9 mouse cellular contexts compared by ENCODE assay signal in the genomic region with DNA sequence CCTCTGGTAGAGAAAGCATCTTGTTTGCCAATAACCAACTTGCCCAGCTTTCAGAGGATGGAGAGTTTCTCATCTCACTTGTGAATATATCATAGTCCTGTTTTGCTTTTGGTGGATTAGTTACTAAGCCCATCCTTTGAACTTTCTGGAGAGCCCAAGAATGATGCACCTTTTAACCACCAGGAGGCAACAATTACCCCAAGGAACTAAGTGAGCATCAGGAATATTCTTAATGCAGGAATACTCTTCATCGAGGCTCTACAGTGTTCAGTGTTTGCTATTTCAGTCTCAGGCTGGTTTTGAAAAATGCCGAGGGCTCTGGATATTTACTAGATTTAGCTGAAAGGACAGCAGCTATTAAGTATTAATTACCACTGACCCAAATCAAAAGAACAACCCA. TPM values are rescaled to one million over a fixed set of nuclear protein-coding genes. Genes with fewer than 3 reads are reported as not detected.
DNase-seq lines count a peak whose midpoint lies in the region; ATAC-seq and TF ChIP-seq lines count a peak whose summit lies in the region.
"Had no signal": no experiment of that assay in that cellular context is flagged by ENCODE, and none has a peak within 500 bp of the region (broad histone marks: within the 10 kb centered on the region; RNA-seq: fewer than 3 reads in every experiment).

No protein-coding gene starts in this region.

- H3K36me3 ChIP-seq in midbrain, embryonic 15.5 days (replicated peaks): peaks cover 10% of the 10 kb centered on the region; the same call in 1 of the 2 replicates
- H3K36me3 ChIP-seq in midbrain, embryonic 11.5 days (ENCODE audit: control insufficient read depth, insufficient read depth, low read length): peaks cover 6% of the 10 kb centered on the region
- peaks cover 63% of the 10 kb centered on the region for H3K36me3 ChIP-seq in embryonic facial prominence, embryonic 14.5 days (ENCODE audit: control insufficient read depth, insufficient read depth, low read length)

- intact Hi-C loops in gastrocnemius, adult 2 months (cut with DNase I): loop anchor here (5.0 kb wide), 1 partner anchor 142 kb away; no protein-coding TSS in a partner anchor

- no peaks in the 10 kb centered on the region for H3K9me3 ChIP-seq in midbrain, embryonic 15.5 days
- no peaks in the 10 kb centered on the region for H3K9me3 ChIP-seq in midbrain, embryonic 11.5 days (ENCODE audit: control insufficient read depth, low read length)
- no peaks in the 10 kb centered on the region for H3K9me3 ChIP-seq in embryonic facial prominence, embryonic 14.5 days (ENCODE audit: control insufficient read depth, low read length)
- H3K9me3 ChIP-seq: limb, embryonic 15.5 days had no signal

- no peak overlapping the region; the same call in 1 of the 2 replicates for H3K27ac ChIP-seq in gastrocnemius, adult 2 months
- H3K27ac ChIP-seq in midbrain, embryonic 15.5 days: no peak overlapping the region
- H3K27ac ChIP-seq in midbrain, embryonic 11.5 days (ENCODE audit: low read depth, low read length): no peak overlapping the region
- H3K27ac ChIP-seq in embryonic facial prominence, embryonic 14.5 days (replicated peaks; ENCODE audit: low read depth, low read length): no peak overlapping the region
- H3K27ac ChIP-seq: limb, embryonic 15.5 days had no signal

- WGBS in midbrain, embryonic 15.5 days: 80% methylated on average over 2 of the region's 2 CpGs
- WGBS in midbrain, embryonic 11.5 days: 90% methylated on average over 2 of the region's 2 CpGs
- 66% methylated on average over 2 of the region's 2 CpGs for WGBS in embryonic facial prominence, embryonic 14.5 days

- no peaks in the 10 kb centered on the region for H3K4me1 ChIP-seq in midbrain, embryonic 15.5 days
- no peaks in the 10 kb centered on the region for H3K4me1 ChIP-seq in midbrain, embryonic 11.5 days (ENCODE audit: control insufficient read depth, insufficient read depth, low read length)
- no peaks in the 10 kb centered on the region for H3K4me1 ChIP-seq in embryonic facial prominence, embryonic 14.5 days (ENCODE audit: control insufficient read depth, insufficient read depth, low read length)
- H3K4me1 ChIP-seq: limb, embryonic 15.5 days had no signal

- no peak overlapping the region for H3K9ac ChIP-seq in midbrain, embryonic 15.5 days
- H3K9ac ChIP-seq in midbrain, embryonic 11.5 days (ENCODE audit: low read length): no peak overlapping the region
- H3K9ac ChIP-seq in embryonic facial prominence, embryonic 14.5 days (ENCODE audit: low read depth, low read length): no peak overlapping the region
- H3K9ac ChIP-seq: limb, embryonic 15.5 days had no signal

- peak; percentile 24; the same call in 1 of the 2 replicates for ATAC-seq in midbrain, embryonic 15.5 days (replicated peaks)
- ATAC-seq in midbrain, embryonic 11.5 days (ENCODE audit: low FRiP score): no peak
- no peak for ATAC-seq in embryonic facial prominence, embryonic 14.5 days (ENCODE audit: low read depth)

- H3K27me3 ChIP-seq in midbrain, embryonic 15.5 days (replicated peaks): no peaks in the 10 kb centered on the region
- no peaks in the 10 kb centered on the region for H3K27me3 ChIP-seq in midbrain, embryonic 11.5 days (ENCODE audit: control insufficient read depth, insufficient read depth, low read length)
- H3K27me3 ChIP-seq in embryonic facial prominence, embryonic 14.5 days (replicated peaks; ENCODE audit: control insufficient read depth, insufficient read depth, low read length): no peaks in the 10 kb centered on the region
- H3K27me3 ChIP-seq: limb, embryonic 15.5 days had no signal

- peak; percentile 63 for TF ChIP-seq CTCF in gastrocnemius, adult 2 months (IDR thresholded peaks at IDR 0.05)

- DNase-seq in gastrocnemius, adult 2 months: no peak
- DNase-seq in gastrocnemius, postnatal 4 days (ENCODE audit: low spot score in 2 of 2): no peak
- no peak for DNase-seq in midbrain, embryonic 11.5 days (ENCODE audit: low spot score, missing footprints)
- peak; percentile 27 for DNase-seq in embryonic facial prominence, embryonic 14.5 days (ENCODE audit: low spot score)
- peak; percentile 37 for DNase-seq in thymus, postnatal 14 days
- DNase-seq in left cerebral cortex, adult 8-10 months (ENCODE audit: low spot score in 2 of 2): no peak
- DNase-seq in layer of hippocampus, adult 9-11 months: no peak

- no peak overlapping the region for H3K4me3 ChIP-seq in gastrocnemius, adult 2 months
- no peak overlapping the region for H3K4me3 ChIP-seq in midbrain, embryonic 15.5 days
- no peak overlapping the region for H3K4me3 ChIP-seq in midbrain, embryonic 11.5 days (ENCODE audit: low read depth, low read length)
- no peak overlapping the region for H3K4me3 ChIP-seq in embryonic facial prominence, embryonic 14.5 days (ENCODE audit: low read depth, low read length)
- H3K4me3 ChIP-seq: limb, embryonic 15.5 days had no signal

- H3K4me2 ChIP-seq in midbrain, embryonic 15.5 days: no peak overlapping the region
- no peak overlapping the region for H3K4me2 ChIP-seq in midbrain, embryonic 11.5 days
- H3K4me2 ChIP-seq in embryonic facial prominence, embryonic 14.5 days (ENCODE audit: low read depth, low read length): no peak overlapping the region
- H3K4me2 ChIP-seq: limb, embryonic 15.5 days had no signal

RNA-seq across cellular contexts. Expression of a gene that starts 26.0 kb away (rescaled TPM):
- 10 to 100 TPM; 61.4 to 66.6 TPM for total RNA-seq in gastrocnemius, adult 2 months (2021)
- 100 to 1,000 TPM; 159 to 164 TPM for total RNA-seq in gastrocnemius, postnatal 4 days (2021)
- 136 and 143 TPM in 2 replicates for polyA plus RNA-seq in midbrain, embryonic 15.5 days (2015; fragmentation: Nextera tagmentation; extraction: Ambion mirVana)
- polyA plus RNA-seq in midbrain, embryonic 11.5 days (2014; fragmentation: Nextera tagmentation; extraction: Ambion mirVana): 159 and 170 TPM in 2 replicates
- polyA plus RNA-seq in embryonic facial prominence, embryonic 14.5 days (2014; fragmentation: Nextera tagmentation; extraction: Ambion mirVana): 121 and 126 TPM in 2 replicates
- 100 to 1,000 TPM; 272 to 320 (median 294) TPM for total RNA-seq in left cerebral cortex, adult 8-10 months (2022)

RNA-seq across cellular contexts. Expression of a gene that starts 26.1 kb away (rescaled TPM):
- total RNA-seq in gastrocnemius, adult 2 months (2021): under 1 TPM; 0.48 to 0.81 TPM
- under 1 TPM; 0.60 to 0.61 TPM for total RNA-seq in gastrocnemius, postnatal 4 days (2021)
- polyA plus RNA-seq in midbrain, embryonic 15.5 days (2015; fragmentation: Nextera tagmentation; extraction: Ambion mirVana): 2.3 and 2.4 TPM in 2 replicates
- polyA plus RNA-seq in midbrain, embryonic 11.5 days (2014; fragmentation: Nextera tagmentation; extraction: Ambion mirVana): 1.6 and 2.4 TPM in 2 replicates
- 1.5 and 1.9 TPM in 2 replicates for polyA plus RNA-seq in embryonic facial prominence, embryonic 14.5 days (2014; fragmentation: Nextera tagmentation; extraction: Ambion mirVana)
- 1 to 10 TPM in 2 of 4 experiments, under 1 TPM in 2; 0.40 to 1.3 (median 1.1) TPM for total RNA-seq in left cerebral cortex, adult 8-10 months (2022)

Comparison
In these comparisons a context has a peak if more than half of its experiments do, and no peak if none do; other contexts are left out.
1. DNase-seq: peak in embryonic facial prominence, embryonic 14.5 days (single experiment) and thymus, postnatal 14 days (single experiment); none in gastrocnemius, adult 2 months (single experiment), gastrocnemius, postnatal 4 days (0 of 2), midbrain, embryonic 11.5 days (single experiment), left cerebral cortex, adult 8-10 months (0 of 2) and layer of hippocampus, adult 9-11 months (single experiment).